Mouse (Mus musculus): ENCODE measurements around the gene Pla2g6. TPM values are rescaled to one million over a fixed set of nuclear protein-coding genes. Genes with fewer than 3 reads are reported as not detected.

The Pla2g6 gene
- polyA plus RNA-seq, 1 experiment: 7.4 TPM

- TF ChIP-seq CTCF (IDR thresholded peaks at IDR 0.05; ENCODE audit: borderline replicate concordance, insufficient read depth, low read length) (no peak), POLR2A (IDR thresholded peaks at IDR 0.05; ENCODE audit: low read depth, low read length) (no peak)
- Histone ChIP-seq H3K4me3 (ENCODE audit: insufficient read depth, low read length) (no peak overlapping the region), H3K4me1 (ENCODE audit: control insufficient read depth, insufficient read depth, low read length) (no peaks in the 10 kb centered on the region), H3K27ac (ENCODE audit: insufficient read depth, low read length) (no peak overlapping the region)
Measured at GRCm38 (mm10) chr15:79251168-79251567, 77.0 kb downstream of the Pla2g6 start.

GRCm38 (mm10) chr15:79250236-79250635, 78.0 kb downstream of the Pla2g6 start:
- no peak overlapping the region for H3K4me3 ChIP-seq (ENCODE audit: insufficient read depth, low read length)
- H3K4me1 ChIP-seq (ENCODE audit: control insufficient read depth, insufficient read depth, low read length): no peaks in the 10 kb centered on the region
- TF ChIP-seq POLR2A (IDR thresholded peaks at IDR 0.05; ENCODE audit: low read depth, low read length) (no peak), CTCF (IDR thresholded peaks at IDR 0.05; ENCODE audit: borderline replicate concordance, insufficient read depth, low read length) (no peak)
- H3K27ac ChIP-seq (ENCODE audit: insufficient read depth, low read length): no peak overlapping the region

GRCm38 (mm10) chr15:79245321-79245720, 82.9 kb downstream of the Pla2g6 start:
- no peaks in the 10 kb centered on the region for H3K4me1 ChIP-seq (ENCODE audit: control insufficient read depth, insufficient read depth, low read length)

GRCm38 (mm10) chr15:79244071-79244893, 83.9 kb downstream of the Pla2g6 start:
- Histone ChIP-seq H3K4me3 (ENCODE audit: insufficient read depth, low read length) (no peak overlapping the region), H3K27ac (ENCODE audit: insufficient read depth, low read length) (no peak overlapping the region), H3K4me1 (ENCODE audit: control insufficient read depth, insufficient read depth, low read length) (no peaks in the 10 kb centered on the region)
- no peak for TF ChIP-seq CTCF (IDR thresholded peaks at IDR 0.05; ENCODE audit: borderline replicate concordance, insufficient read depth, low read length)
- no peak for TF ChIP-seq POLR2A (IDR thresholded peaks at IDR 0.05; ENCODE audit: low read depth, low read length)

More at GRCm38 (mm10) chr15:79245321-79245720, 82.9 kb downstream of the Pla2g6 start:
- H3K4me3 ChIP-seq (ENCODE audit: insufficient read depth, low read length): no peak overlapping the region
- no peak overlapping the region for H3K27ac ChIP-seq (ENCODE audit: insufficient read depth, low read length)
- no peak for TF ChIP-seq CTCF (IDR thresholded peaks at IDR 0.05; ENCODE audit: borderline replicate concordance, insufficient read depth, low read length)
- no peak for TF ChIP-seq POLR2A (IDR thresholded peaks at IDR 0.05; ENCODE audit: low read depth, low read length)

GRCm38 (mm10) chr15:79243234-79244042, 84.8 kb downstream of the Pla2g6 start:
- TF ChIP-seq POLR2A (IDR thresholded peaks at IDR 0.05; ENCODE audit: low read depth, low read length): no peak
- TF ChIP-seq CTCF (IDR thresholded peaks at IDR 0.05; ENCODE audit: borderline replicate concordance, insufficient read depth, low read length): peak; percentile 100
- Histone ChIP-seq H3K27ac (ENCODE audit: insufficient read depth, low read length) (no peak overlapping the region), H3K4me1 (ENCODE audit: control insufficient read depth, insufficient read depth, low read length) (no peaks in the 10 kb centered on the region), H3K4me3 (ENCODE audit: insufficient read depth, low read length) (no peak overlapping the region)

GRCm38 (mm10) chr15:79242574-79243233, 85.5 kb downstream of the Pla2g6 start:
- H3K4me1 ChIP-seq (ENCODE audit: control insufficient read depth, insufficient read depth, low read length): no peaks in the 10 kb centered on the region
- H3K27ac ChIP-seq (ENCODE audit: insufficient read depth, low read length): no peak overlapping the region
- H3K4me3 ChIP-seq (ENCODE audit: insufficient read depth, low read length): no peak overlapping the region
- TF ChIP-seq CTCF (IDR thresholded peaks at IDR 0.05; ENCODE audit: borderline replicate concordance, insufficient read depth, low read length): no peak
- no peak for TF ChIP-seq POLR2A (IDR thresholded peaks at IDR 0.05; ENCODE audit: low read depth, low read length)

GRCm38 (mm10) chr15:79238036-79238435, 90.2 kb downstream of the Pla2g6 start:
- Histone ChIP-seq H3K27ac (ENCODE audit: insufficient read depth, low read length) (no peak overlapping the region), H3K4me3 (ENCODE audit: insufficient read depth, low read length) (no peak overlapping the region), H3K4me1 (ENCODE audit: control insufficient read depth, insufficient read depth, low read length) (no peaks in the 10 kb centered on the region; the same call in 1 of the 2 replicates)
- no peak for TF ChIP-seq POLR2A (IDR thresholded peaks at IDR 0.05; ENCODE audit: low read depth, low read length)
- TF ChIP-seq CTCF (IDR thresholded peaks at IDR 0.05; ENCODE audit: borderline replicate concordance, insufficient read depth, low read length): no peak

Other genes with a start within 250 kb of the Pla2g6 start
- gene Micall1, start 219.5 kb downstream of the Pla2g6 start, polyA plus RNA-seq (2011; ENCODE audit: insufficient read length, low read depth, missing spikeins): 17.0 and 27.4 TPM in 2 replicates
- 82.7 and 96.6 TPM in 2 replicates for gene Polr2f, start 187.4 kb downstream of the Pla2g6 start, polyA plus RNA-seq (2011; ENCODE audit: insufficient read length, low read depth, missing spikeins)
- 1.7 and 2.2 TPM in 2 replicates for gene 1700088E04Rik, start 187.1 kb downstream of the Pla2g6 start, polyA plus RNA-seq (2011; ENCODE audit: insufficient read length, low read depth, missing spikeins)
- gene Sox10, start 163.2 kb downstream of the Pla2g6 start, polyA plus RNA-seq (2011; ENCODE audit: insufficient read length, low read depth, missing spikeins): 1.0 TPM in 1 of 2 replicates, not detected in the other
- 11.7 and 15.2 TPM in 2 replicates for gene Pick1, start 99.2 kb downstream of the Pla2g6 start, polyA plus RNA-seq (2011; ENCODE audit: insufficient read length, low read depth, missing spikeins)
- 0.72 and 0.77 TPM in 2 replicates for gene Gm49486, start 99.0 kb downstream of the Pla2g6 start, polyA plus RNA-seq (2011; ENCODE audit: insufficient read length, low read depth, missing spikeins)
- gene Slc16a8, start 73.6 kb downstream of the Pla2g6 start, polyA plus RNA-seq (2011; ENCODE audit: insufficient read length, low read depth, missing spikeins): not detected in 2 replicates
- 0.23 TPM in 1 of 2 replicates, not detected in the other for gene Baiap2l2, start 42.9 kb downstream of the Pla2g6 start, polyA plus RNA-seq (2011; ENCODE audit: insufficient read length, low read depth, missing spikeins)
- 11.7 and 13.8 TPM in 2 replicates for gene Maff, start 18.2 kb upstream of the Pla2g6 start, polyA plus RNA-seq (2011; ENCODE audit: insufficient read length, low read depth, missing spikeins)
- 82.2 and 98.9 TPM in 2 replicates for gene Tmem184b, start 75.2 kb upstream of the Pla2g6 start, polyA plus RNA-seq (2011; ENCODE audit: insufficient read length, low read depth, missing spikeins)
- gene Csnk1e, start 127.2 kb upstream of the Pla2g6 start, polyA plus RNA-seq (2011; ENCODE audit: insufficient read length, low read depth, missing spikeins): 62.7 and 78.9 TPM in 2 replicates
- gene Kcnj4, start 176.9 kb upstream of the Pla2g6 start, polyA plus RNA-seq (2011; ENCODE audit: insufficient read length, low read depth, missing spikeins): 0.72 and 1.4 TPM in 2 replicates
- gene Kdelr3, start 188.0 kb upstream of the Pla2g6 start, polyA plus RNA-seq (2011; ENCODE audit: insufficient read length, low read depth, missing spikeins): 136 and 146 TPM in 2 replicates
- 278 and 332 TPM in 2 replicates for gene Ddx17, start 218.4 kb upstream of the Pla2g6 start, polyA plus RNA-seq (2011; ENCODE audit: insufficient read length, low read depth, missing spikeins)

Data from embryonic fibroblast, embryonic 13.5 days (primary cell).